Mouse (Mus musculus) urinary bladder, postnatal 14 days (tissue): ENCODE measurements at regions not wholly inside any gene's neighbourhood (a gene's known extent, or its start where the extent isn't known, plus 50 kb on each side); places are given as distances from the start of the nearest gene placed in this dataset.

ENCODE experiments used
- DNase-seq: peaks from one replicate; pipeline ENCODE4 v3.0.0; 2021; ENCODE audit warnings: low spot score

- DNase-seq, result no peak
These were observed 65.6 kb upstream of the Med13l start for GRCm38 (mm10) chr5:118494649-118495477.

GRCm38 (mm10) chr5:118495478-118495760, 65.1 kb upstream of the Med13l start:
- DNase-seq, result no peak

GRCm38 (mm10) chr5:118501624-118502023, 58.9 kb upstream of the Med13l start:
- no peak for DNase-seq

- peak; percentile 45 for DNase-seq
These were observed 57.5 kb upstream of the Med13l start for GRCm38 (mm10) chr5:118502991-118503390.

- DNase-seq, result peak; percentile 28
These were observed 56.3 kb upstream of the Med13l start for GRCm38 (mm10) chr5:118504170-118504569.

GRCm38 (mm10) chr5:118504926-118505325, 55.6 kb upstream of the Med13l start:
- DNase-seq, result no peak

GRCm38 (mm10) chr5:118509871-118510270, 50.6 kb upstream of the Med13l start:
- DNase-seq, result no peak
